Mouse (Mus musculus): ENCODE results near the gene Fam20a.

GRCm38 (mm10) chr11:109680934-109681333, 41.1 kb downstream of the Fam20a start:
- TF ChIP-seq MAFK (IDR thresholded peaks at IDR 0.05; ENCODE audit: borderline replicate concordance, low read depth, low read length), result no peak
- peak; percentile 84 for TF ChIP-seq MAX (IDR thresholded peaks at IDR 0.05; ENCODE audit: low read length)
- TF ChIP-seq TBP (IDR thresholded peaks at IDR 0.05; ENCODE audit: low read depth, low read length), result no peak
- TF ChIP-seq POLR2A (IDR thresholded peaks at IDR 0.05; ENCODE audit: control insufficient read depth in 1 of 2, insufficient read depth in 1 of 2, low read depth in 1 of 2, low read length in 2 of 2, poor library complexity in 1 of 2), result no peak
- no peak for TF ChIP-seq ELF1 (IDR thresholded peaks at IDR 0.05; ENCODE audit: low read depth, low read length)
- TF ChIP-seq HCFC1 (IDR thresholded peaks at IDR 0.05; ENCODE audit: low read depth, low read length), result no peak
- TF ChIP-seq GATA1 (IDR thresholded peaks at IDR 0.05; ENCODE audit: low read depth, low read length), result peak; percentile 93
- TF ChIP-seq CTCF (IDR thresholded peaks at IDR 0.05 in 2 of 3, conservative IDR thresholded peaks at IDR 0.05 in 1 of 3; ENCODE audit: control insufficient read depth in 1 of 3, insufficient read depth in 1 of 3, low read depth in 2 of 3, low read length in 3 of 3, poor library complexity in 1 of 3, severe bottlenecking in 1 of 3), result no peak
- peak; percentile 64 for TF ChIP-seq ETS1 (IDR thresholded peaks at IDR 0.05; ENCODE audit: low read depth, low read length)
- TF ChIP-seq EP300 (IDR thresholded peaks at IDR 0.05; ENCODE audit: low read depth in 1 of 2, low read length in 2 of 2), result peak; percentile 74 to 78
- TF ChIP-seq KAT2A (conservative IDR thresholded peaks at IDR 0.05; ENCODE audit: low read depth, low read length), result no peak
- no peak for TF ChIP-seq CHD1 (IDR thresholded peaks at IDR 0.05; ENCODE audit: low read depth, low read length)
